Mouse (Mus musculus) kidney, adult 8-10 months (tissue): ENCODE data around the gene Crk.

Experiments used
- DNase-seq, 2 experiments: peaks; one replicate each; pipeline ENCODE4 v3.0.0; 2022

The Crk gene

DNA sequence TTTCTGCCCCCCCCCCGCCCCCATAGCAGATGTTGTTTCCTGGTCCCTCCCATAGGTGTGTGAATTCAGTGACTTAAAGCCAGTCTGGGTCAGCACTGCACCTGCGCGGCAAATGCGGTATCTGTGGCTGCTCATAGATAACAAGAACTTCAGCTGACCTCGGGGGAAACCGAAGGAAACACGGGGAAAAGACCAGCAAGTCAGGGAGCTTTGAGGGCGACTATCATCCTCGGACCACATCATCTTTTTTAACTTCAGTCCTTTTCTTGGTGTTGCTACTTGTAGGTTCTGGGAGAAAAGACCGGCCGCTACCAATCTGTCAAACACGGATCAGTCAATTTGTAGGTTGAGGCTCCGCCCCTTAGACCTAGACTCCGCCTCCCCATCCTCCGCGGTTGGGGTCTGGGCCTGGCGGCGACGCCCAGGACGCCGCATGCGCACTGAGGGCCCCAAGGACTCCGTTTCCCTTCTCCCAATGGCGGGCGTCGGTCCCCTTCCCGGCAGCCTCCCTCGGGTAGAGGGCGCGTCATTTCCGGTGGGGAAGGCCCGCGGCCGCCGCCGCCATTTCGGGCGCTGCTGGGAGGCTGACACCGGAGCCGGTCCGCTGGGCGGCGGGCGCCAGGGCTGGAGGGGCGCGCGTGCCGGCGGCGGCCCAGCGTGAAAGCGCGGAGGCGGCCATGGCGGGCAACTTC is at the start of gene Crk:
Gene Crk, plus strand, starts transcription at position 513 of the 692 bp plus-strand sequence.
- peak; percentile 98 to 99 for DNase-seq

DNA sequence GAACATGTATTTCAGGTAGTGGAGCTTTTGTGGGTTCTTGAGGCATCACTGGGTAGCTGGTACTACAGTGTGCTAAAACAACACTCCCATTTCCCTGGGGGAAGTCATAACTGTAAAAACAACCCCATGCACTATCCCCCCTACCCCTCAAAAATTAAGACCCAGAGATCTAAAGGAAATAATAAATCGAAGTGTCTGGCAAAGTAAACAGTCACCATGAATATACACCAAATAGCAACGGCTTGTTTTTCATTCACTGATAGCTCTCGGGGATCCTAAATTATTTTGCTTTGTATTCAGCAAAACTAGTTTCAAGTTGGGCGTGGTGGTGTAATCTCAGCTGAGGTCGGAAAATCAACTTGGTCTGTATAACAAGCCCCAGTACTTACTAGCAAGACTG is 49.0 kb upstream of the Crk start:
- DNase-seq = no peak

DNA sequence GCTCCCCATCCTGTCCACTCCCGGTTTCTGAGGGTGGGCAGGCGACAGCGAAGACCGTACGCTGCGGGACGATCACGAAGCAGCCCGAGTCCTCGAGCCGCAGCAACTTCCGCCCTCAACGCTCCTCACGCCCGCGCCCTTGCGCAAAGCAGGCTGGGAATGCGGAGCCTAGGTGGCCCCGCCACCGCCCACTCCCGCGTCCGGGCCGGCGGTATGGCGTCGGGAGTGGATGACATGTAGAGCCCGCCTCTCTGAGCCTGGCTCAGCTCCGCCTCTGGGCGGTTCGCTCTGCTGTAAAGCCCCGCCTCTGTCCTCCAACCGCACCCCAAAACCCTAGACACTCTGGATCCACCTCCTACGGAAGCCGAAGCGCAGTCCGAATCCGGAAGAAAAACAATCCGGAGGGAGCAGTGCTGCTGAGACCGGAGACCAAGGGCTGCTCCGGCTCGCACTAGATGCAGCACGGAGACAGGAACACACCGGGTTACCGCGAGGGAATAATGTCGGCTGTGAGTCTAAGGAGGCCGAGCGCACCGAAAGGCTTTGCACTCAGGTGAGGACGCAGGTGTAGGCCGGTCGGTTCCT is 48.3 kb upstream of the Crk start, which contains the start of gene Inpp5k:
Gene Inpp5k, plus strand, starts transcription at position 344 of the 585 bp plus-strand sequence.
- DNase-seq = peak; percentile 98

DNA sequence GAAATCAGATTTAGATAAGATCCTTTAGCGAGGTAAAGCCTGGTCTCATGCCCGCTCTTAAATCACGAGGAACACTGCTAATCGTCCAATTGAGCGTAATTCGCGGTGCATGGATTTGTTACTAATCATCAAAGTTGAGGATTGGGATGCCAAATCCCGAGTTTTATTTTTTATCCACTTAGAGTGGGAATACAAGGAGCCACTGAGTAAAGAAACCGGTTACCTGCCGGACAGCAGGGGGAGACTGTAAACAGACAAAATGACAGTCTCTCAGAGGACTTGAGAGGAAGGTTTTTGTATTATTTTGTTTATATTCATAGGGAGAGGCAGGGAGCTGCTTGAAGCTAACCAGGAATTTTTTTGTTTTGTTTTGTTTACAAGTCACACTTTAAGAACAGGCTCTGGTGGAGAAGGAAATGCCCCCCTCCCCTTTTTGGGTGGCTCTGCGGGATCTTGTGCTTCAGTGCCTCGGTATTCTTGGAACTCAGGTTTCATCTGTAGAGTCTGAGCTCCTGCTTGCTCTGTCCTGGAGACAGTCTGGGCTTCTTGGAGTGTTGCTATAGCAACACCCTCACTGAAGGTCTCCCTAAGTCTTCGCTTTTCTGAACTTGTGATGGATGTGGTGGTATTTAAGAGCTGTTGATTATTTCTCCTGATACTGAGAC is 47.4 kb upstream of the Crk start:
- peak in 1 of 2 experiments; percentile 65 for DNase-seq

DNA sequence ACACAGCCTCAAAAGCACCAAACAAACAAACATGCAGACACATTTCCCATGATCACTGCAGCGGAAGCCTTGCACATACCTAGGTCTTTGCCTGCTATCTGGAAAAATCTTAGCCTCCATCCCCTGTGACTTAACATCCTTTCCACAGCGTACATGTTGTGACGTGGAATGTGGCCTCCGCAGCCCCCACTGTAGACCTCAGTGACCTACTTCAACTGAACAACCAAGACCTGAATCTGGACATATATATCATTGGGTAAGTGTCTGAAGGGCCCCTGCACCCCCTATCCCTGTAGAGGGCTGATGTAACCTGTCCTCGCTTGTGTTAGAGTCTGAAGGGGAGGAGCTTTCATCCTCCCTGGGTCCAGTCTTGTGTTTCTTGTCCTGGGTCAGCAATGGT is 46.1 kb upstream of the Crk start:
- DNase-seq = no peak

DNA sequence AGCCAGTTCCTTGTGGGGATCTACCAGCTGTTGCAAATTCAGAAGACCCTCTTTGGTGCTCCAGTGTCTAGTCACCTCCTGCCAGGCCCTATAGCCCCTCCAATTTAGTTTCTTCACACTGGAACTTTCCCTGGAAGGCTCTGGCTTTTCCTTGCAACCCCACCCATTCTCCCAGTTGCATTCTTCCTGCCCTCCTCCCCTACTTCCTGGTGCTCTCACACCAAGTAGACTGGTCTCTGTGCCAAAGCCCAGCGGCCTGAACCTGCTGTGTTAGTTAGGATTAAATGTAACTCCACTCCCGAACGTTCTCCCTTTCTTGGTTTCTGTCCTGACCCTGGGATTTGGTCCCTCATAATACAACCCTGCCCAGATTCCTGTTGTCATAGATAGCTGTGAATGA is 44.3 kb upstream of the Crk start:
- DNase-seq = no peak

DNA sequence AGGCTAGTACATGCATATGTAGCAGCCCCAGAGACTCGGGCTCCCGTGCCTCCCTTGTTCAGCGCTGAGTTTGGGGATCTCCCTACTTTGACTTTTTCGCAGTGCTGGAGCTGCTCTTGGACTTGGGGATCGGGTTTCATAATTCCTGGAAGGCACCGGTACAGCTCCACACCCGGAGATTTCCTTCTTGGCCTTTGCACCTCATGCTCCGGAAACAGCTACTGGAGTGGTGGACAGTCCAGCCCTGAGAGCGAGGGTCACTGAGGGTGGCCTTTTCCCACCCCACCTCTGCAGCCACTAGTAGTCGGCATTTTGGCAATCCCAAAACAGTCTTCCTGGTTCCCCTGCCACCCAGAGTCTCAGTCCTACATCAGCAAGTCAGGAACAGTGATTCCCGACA is 43.7 kb upstream of the Crk start:
- DNase-seq = peak; percentile 66 to 68

DNA sequence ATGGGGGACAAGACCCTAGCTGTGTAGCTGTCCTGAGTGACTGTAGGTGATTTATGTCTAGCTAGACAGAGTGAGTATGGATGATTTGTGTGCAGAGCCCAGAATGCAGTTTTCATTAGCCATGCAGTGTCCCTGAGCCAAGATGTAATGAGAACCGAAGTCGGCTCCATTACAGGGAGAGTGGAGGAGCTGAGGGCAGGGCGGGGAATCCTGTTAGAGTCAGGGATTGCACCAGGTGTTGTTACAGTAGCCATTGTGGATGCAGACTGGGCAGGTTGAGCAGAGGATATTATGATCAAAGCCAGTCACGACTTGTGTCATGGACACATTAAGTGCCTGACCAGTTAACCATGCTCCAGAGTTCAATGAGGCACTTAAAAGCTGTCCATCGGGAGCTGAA is 35.7 kb upstream of the Crk start:
- DNase-seq = no peak

DNA sequence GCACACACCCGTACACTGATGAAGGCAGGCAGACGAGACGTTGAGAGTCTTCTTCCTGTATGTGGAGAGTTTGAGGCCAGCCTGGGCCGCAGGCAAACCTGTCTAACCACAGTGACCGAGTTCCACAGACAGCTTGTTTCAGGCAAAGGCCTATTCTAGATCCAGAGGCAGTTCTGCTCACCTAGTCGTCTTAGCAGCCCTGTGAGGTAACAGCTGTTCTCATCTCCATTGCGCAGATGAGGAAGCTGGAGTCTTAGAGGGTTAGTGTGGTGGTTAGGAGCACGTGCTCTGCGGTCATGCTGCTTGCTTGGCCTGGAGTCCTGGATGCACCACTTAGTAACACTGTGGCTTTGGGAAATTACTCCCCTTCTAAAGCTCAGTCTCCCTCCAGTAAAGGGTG is 34.4 kb upstream of the Crk start:
- DNase-seq = no peak

DNA sequence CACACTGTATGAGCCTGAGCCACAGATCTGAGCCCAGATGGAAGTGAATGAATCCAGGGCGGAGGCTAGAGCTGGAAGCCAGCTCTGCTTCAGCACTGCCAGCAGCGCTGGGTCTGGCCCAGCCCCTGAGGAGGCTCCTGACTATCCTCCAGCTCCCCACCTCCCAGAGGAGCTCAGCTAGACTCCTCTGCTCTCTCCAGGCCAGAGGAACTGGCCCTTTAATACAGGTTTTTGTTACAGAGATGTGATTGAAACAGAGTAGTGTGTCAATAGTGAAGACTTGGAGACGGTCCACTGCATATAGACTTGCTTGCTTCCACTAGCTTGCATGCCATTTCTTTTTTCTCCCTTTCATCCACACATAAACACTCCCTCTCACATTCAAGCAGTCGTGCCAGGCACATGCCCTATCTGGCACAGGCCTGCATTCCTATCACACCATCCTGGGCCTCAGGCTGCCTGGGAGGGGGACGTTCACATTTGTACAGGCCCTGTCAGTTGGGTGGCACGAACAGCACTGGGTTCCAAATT is 31.3 kb upstream of the Crk start:
- DNase-seq = no peak

DNA sequence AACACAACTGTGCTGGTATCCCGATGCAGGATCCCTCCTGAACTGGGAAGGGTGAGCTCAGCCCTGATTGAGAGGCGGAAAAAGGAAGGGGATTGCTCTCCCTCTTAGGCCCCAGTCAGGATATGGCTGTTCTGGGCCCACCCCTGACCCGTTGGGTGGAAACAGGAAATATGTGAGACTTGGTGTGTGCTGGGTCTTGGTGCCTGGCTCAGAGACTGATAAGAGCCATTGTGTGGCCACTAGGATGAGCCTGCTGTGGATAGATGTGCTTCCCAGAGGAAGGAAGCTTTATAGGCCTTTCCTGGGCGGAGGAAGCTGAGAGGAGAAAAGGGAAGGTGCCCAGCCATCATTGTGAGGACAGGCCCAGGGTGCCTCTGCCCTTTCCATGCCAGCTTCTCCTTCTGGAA is 29.9 kb upstream of the Crk start:
- DNase-seq = peak; percentile 50 to 70

DNA sequence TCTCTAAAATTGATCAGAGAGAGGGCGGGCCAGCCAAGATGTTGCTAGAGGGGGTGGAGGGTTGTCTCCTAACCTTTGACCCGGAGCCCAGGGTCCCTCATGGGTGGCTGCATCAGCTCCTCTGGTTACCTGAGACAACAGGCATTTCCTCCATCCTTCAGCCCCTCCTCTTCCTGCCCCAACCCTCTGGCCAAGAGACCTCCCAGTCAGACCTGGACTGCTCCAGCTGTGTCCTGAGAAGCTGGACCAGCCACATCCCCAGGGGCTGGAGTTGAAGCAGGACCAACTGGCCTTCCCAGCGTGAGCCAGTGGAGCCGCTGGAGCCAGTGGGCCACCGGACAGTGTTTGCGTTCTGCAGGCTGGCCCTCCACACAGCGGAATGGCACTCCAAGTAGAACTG is 28.7 kb upstream of the Crk start, which contains the start of gene Myo1c:
Gene Myo1c, plus strand, starts transcription at position 194 of the 400 bp plus-strand sequence.
- DNase-seq = peak; percentile 57 to 68

DNA sequence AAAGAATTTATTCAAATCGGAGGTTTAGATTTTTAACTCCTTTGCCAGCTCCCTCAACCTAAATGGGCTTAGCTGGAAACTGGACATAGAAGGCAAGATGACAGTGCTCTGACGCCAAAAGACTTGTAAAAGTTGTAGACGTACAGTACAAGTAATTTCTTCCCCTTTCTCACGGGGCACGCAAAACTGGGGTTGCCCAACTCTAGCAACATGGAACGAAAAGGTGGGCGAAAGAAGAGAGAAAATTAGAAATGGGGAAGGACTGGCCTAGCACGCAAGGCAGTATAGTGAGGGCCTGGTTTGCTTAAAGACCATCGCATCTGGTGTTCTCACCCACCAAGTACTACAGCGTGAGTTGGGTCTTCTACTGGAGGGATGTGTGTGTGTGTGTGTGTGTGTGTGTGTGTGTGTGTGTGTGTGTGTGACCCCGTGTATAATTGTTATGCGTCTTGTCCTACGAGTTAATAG is 28.1 kb upstream of the Crk start:
- DNase-seq = no peak

DNA sequence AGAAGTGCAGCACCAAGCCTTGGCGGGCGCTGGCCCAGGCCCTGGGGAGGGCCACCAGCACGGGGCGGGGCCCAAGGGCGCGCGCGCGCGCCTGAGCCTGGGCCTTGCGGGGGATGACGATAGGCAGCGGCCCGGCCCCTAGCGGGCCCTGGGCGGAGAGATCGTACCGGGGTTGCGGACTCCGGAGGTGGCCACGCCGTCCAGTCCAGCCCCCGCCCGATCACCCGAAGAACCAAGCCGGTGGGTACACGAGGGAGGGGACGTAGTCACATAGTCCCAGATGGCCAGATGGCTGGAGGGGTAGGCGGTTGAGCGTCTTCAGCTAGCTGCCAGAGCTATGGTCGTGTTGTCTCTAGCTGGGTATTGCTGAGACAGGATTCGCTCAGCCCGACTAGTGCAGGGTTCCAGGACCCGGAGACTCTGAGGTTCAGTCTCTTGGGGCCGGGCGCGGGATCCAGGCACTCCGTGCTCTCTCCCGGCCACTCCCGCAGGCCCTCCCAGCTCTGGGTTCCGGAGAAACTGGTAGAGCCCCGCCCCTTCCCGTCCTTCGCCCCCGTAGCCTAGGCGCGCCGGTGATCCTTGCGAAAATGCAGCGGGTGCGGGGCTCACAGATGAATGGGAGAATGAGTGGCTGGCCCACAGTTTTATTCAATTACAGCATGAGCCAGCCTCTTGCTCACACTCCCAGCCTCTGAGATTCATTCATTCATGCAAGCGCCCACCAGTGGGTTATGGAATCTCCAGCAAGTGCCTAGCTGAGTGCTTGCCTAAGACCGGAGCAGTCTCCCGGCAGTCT is 27.4 kb upstream of the Crk start:
- DNase-seq = peak; percentile 82 to 85

DNA sequence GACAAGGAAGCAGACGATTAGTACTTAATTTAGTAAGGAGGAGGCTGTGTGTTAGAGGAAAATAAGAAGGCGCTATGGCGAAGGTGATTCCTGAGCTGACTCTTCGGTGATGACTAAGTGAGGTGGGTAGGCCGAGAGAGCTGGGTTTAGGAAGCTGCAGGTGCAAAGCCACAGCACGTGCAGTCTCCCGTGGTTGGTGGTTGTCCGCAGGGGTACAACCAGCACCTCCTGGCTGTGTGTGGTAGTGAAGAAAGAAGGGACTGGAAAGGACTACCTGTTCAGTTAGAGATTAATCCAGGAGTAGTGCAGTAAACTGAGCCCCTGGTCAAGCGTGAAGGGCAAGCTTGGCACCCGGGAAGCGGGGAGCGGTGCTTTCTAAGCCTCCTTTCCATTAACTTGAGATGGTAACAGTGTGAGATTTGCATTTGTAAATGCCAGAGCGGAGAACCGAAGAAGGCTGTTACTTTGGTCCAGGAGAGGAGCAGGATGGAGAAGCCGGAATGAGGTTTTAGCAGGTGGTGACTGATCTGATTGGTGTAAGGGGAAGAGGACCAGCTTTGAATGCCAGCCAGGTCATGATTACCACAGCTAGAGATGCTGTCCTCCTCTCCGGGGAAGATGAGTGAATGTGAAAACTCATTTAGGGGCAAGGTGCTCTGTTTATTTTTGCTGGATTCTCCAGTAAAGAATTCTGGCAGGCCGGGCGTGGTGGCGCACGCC is 26.7 kb upstream of the Crk start:
- peak; percentile 88 to 92 for DNase-seq

DNA sequence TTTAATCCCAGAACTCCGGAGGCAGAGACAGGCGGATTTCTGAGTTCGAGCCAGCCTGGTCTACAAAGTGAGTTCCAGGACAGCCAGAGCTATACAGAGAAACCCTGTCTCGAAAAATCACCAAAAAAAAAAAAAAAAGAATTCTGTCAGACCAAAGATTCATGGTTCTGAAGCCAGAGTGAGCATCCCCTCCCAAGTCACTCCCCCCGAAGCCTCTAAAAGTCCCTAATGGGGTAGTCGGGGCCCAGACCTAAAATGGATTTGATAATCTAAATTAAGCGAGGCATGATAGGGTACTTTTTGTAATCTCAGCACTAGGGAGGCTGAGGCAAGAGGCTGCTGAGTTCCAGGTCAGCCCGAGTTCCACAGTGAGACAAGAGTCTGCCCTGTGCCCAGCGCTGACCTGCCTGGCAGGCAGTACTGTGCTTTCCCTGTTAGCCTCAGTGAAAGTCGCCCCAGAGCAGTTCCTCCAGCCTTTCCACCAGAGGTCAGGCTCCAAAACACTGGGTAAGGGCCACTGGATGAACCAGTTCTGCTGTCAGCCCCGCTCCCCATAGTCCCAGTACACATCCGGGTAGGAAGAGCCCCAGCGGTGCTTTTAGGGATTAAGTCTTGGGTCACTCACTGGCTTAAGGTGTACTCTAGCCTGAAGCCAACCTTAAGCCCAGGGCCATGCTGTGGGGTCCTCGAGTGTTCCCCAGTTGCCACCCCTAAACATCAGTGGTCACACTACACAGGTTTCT is 25.9 kb upstream of the Crk start:
- DNase-seq = peak; percentile 61 to 67

DNA sequence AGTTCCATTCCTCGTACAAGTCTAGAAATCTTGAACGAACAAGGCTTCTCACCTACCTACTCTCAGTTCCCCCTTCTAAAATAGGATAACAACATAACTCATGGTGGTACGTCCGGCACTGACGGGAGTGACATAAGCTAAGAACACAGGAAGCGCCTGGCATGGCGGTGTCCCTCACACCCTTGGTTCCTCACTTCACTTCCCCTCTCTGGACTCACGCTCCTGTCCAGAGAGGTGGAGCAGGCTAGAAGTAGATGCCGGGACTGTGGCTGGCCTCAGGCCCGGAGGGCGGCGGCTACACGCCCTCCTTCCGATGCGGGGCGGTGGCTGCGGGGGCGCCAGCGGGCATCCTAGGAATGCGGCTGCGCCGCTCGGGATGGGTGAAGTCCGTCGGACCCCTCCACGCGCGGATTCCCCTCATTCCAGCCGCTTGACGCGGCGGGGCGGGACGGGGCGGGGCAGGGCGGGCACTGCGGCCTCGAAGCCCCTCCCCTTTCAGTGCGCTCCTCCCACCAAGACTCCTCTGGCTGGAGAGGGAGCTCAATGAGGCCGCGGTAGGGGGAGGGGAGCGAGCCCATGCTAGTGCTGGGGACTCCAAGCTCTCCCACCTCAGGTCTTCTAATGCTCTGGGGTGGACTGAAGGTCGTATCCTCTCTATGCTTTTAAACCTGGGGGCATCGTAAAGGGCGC is 25.1 kb upstream of the Crk start:
- DNase-seq = peak; percentile 92 to 95

DNA sequence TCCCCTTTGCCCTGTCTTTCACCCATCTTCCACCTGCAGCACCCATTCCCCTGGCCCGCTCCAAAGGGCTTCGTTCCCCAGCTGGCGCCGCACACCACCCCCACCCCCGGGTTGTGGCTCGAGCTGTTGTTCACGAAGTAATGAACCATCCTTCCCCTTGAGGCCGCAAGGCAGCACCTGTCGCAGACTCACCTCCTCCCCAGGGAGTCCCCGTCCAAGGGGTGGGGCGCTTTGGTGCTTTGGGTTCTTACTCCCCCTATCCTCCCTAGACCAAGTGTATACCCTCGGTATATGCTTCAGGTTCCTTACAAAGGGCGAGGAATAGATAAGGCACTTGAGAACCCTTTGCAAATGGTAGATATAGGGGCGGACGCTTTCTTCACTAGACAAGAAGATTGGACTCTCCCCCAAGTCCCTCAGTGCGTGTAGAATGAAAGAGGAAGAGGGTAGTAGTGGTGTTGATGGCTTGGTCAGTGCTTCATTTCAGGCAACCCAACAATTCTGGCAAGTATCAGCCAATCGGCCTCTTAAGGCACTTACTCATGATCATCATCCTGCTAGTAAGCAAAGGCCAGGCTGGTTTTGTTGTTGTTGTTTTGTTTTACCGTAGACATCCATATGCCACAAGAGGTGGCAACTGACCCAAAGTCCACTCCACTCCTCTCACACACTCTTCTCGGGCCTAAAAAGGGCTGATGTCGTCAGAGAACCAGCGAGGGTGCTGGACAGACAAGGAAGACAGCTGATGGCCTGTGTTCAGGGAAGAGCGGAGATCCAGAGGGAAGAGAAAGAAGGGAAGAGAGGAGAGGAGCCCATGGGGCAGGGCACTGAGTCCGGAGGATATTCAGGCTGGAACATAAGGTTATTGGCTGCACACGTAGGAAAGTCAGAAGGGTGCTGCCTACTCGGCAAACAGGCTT is 24.3 kb upstream of the Crk start:
- DNase-seq = no peak
